Mouse (Mus musculus) adrenal gland, postnatal 4 days (tissue): ENCODE results near the gene Omp. TPM values are rescaled to one million over a fixed set of nuclear protein-coding genes. Genes with fewer than 3 reads are reported as not detected.
A peak's percentile ranks its signal among the peaks of the same experiment; 100 is the strongest.

Experiments used
- DNase-seq, 2 experiments: peaks; one replicate each; pipeline ENCODE4 v3.0.0; 2021 to 2022; ENCODE audit warnings: low spot score in 2 of 2, mixed read lengths in 2 of 2
- total RNA-seq, 2 experiments: library from RNA; stranded (reverse); gene quantifications; 2 replicates each; pipeline ENCODE4 v1.2.3; 2021

Omp gene
- total RNA-seq, 2 experiments from 2014 or later, result 0.79 to 1.3 TPM

- no peak for DNase-seq
These were observed 26.1 kb upstream of the Omp start for GRCm38 (mm10) chr7:98171141-98172073.

GRCm38 (mm10) chr7:98164999-98165528, 19.8 kb upstream of the Omp start:
- DNase-seq, result no peak

GRCm38 (mm10) chr7:98164382-98164998, 19.2 kb upstream of the Omp start:
- DNase-seq, result no peak

- DNase-seq, result no peak
These were observed 18.4 kb upstream of the Omp start for GRCm38 (mm10) chr7:98163700-98164099.

- DNase-seq, result no peak
These were observed 16.9 kb upstream of the Omp start for GRCm38 (mm10) chr7:98162239-98162638.

- DNase-seq, result no peak
These were observed 14.9 kb upstream of the Omp start for GRCm38 (mm10) chr7:98160041-98160740.

GRCm38 (mm10) chr7:98158481-98158880, 13.2 kb upstream of the Omp start:
- no peak for DNase-seq

GRCm38 (mm10) chr7:98157636-98158332, 12.5 kb upstream of the Omp start:
- DNase-seq, result no peak

GRCm38 (mm10) chr7:98156280-98156665, 11.0 kb upstream of the Omp start:
- DNase-seq, result no peak

- peak in 1 of 2 experiments; percentile 49 for DNase-seq
These were observed 10.4 kb upstream of the Omp start for GRCm38 (mm10) chr7:98155546-98156279.

GRCm38 (mm10) chr7:98153892-98154291, 8.6 kb upstream of the Omp start:
- DNase-seq, result no peak

GRCm38 (mm10) chr7:98153345-98153744, 8.0 kb upstream of the Omp start:
- no peak for DNase-seq

GRCm38 (mm10) chr7:98152400-98152799, 7.1 kb upstream of the Omp start:
- no peak for DNase-seq

- DNase-seq, result no peak
These were observed 5.2 kb upstream of the Omp start for GRCm38 (mm10) chr7:98150525-98150924.

GRCm38 (mm10) chr7:98149802-98150201, 4.5 kb upstream of the Omp start:
- DNase-seq, result no peak

GRCm38 (mm10) chr7:98148721-98149407, 3.6 kb upstream of the Omp start:
- DNase-seq, result no peak

GRCm38 (mm10) chr7:98147766-98148165, 2.5 kb upstream of the Omp start:
- peak in 1 of 2 experiments; percentile 28 for DNase-seq

GRCm38 (mm10) chr7:98146447-98146845, 1.1 kb upstream of the Omp start:
- no peak for DNase-seq

GRCm38 (mm10) chr7:98145842-98146446, 642 bp upstream of the Omp start:
- no peak for DNase-seq
